8 mouse cellular contexts compared by ENCODE assay signal in the genomic region with DNA sequence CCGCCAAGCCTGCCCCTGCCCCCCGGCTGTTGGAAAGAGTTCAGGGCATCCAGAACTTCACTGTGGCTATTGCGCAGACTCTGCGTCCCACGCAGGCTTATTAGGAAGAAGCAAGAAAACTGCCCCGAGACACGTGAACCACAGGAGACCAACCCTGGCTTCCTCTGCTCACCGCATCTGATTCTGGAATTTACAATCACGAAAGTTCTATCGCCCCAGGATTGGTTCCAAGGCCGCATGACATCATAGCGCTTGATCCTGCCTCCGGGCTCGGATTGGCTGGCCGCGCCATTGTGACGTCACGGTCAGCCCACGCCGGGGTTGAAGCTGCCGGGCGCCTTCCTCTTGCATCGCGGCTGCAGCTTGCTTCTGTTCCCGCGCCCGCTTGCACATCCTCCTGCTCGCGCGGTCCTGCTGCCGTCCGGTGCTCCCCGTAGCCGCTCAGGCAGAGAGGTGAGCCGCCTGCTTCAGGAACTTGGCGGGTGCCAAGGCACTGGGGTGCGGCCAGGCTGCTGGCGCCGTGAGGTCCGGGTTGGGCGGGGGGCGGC. TPM values are rescaled to one million over a fixed set of nuclear protein-coding genes. Genes with fewer than 3 reads are reported as not detected.
DNase-seq lines count a peak whose midpoint lies in the region; ATAC-seq lines count a peak whose summit lies in the region.

TSS of gene Elovl5 (plus strand) at position 291 of the 548 bp plus-strand sequence.

- peak within 1 kb of the TSS; percentile 71 for H3K4me3 ChIP-seq in hindbrain, embryonic 16.5 days (ENCODE audit: low read length)
- H3K4me3 ChIP-seq in macrophage (ENCODE audit: inconsistent target) = peak within 1 kb of the TSS; percentile 62

- no peaks in the 10 kb centered on the region for H3K27me3 ChIP-seq in hindbrain, embryonic 16.5 days (replicated peaks; ENCODE audit: control insufficient read depth, insufficient read depth, low read length)

- WGBS in hindbrain, embryonic 16.5 days = under 1% methylated on average over 42 of the region's 42 CpGs
- WGBS in macrophage (ENCODE audit: missing documents) = under 1% methylated on average over 37 of the region's 42 CpGs

- peaks cover 50% of the 10 kb centered on the region for H3K79me2 ChIP-seq in macrophage (ENCODE audit: inconsistent target)

- H3K9ac ChIP-seq in hindbrain, embryonic 16.5 days (ENCODE audit: low read depth, low read length) = peak within 1 kb of the TSS; percentile 83

- DNase-seq in WW6 (ENCODE audit: low read depth, low spot score) = peak; percentile 89
- DNase-seq in cerebellum, postnatal 4 days (ENCODE audit: low spot score in 2 of 2) = peak; percentile 95 to 98
- peak; percentile 92 for DNase-seq in gastrocnemius, adult 18-20 months (ENCODE audit: low spot score)
- DNase-seq in left cerebral cortex, adult 18-20 months (ENCODE audit: low spot score in 2 of 2) = peak; percentile 97
- DNase-seq in right cerebral cortex, adult 18-20 months = peak; percentile 97
- peak; percentile 81 for DNase-seq in urinary bladder, postnatal 10 days (ENCODE audit: low spot score)

- no peaks in the 10 kb centered on the region for H3K9me3 ChIP-seq in hindbrain, embryonic 16.5 days (ENCODE audit: control insufficient read depth, low read length)

- H3K27ac ChIP-seq in hindbrain, embryonic 16.5 days (ENCODE audit: low read depth, low read length) = peak within 1 kb of the TSS; percentile 92
- peak within 1 kb of the TSS; percentile 63 for H3K27ac ChIP-seq in macrophage

- no peaks in the 10 kb centered on the region for H3K36me3 ChIP-seq in hindbrain, embryonic 16.5 days (ENCODE audit: control insufficient read depth, insufficient read depth, low read length)
- H3K36me3 ChIP-seq in macrophage (ENCODE audit: inconsistent target) = no peaks in the 10 kb centered on the region

- H3K4me2 ChIP-seq in hindbrain, embryonic 16.5 days (ENCODE audit: low read length) = peak within 1 kb of the TSS; percentile 56

- H3K4me1 ChIP-seq in hindbrain, embryonic 16.5 days (ENCODE audit: control insufficient read depth, insufficient read depth, low read depth, low read length) = peaks cover 11% of the 10 kb centered on the region

- peak; percentile 96 for ATAC-seq in hindbrain, embryonic 16.5 days

RNA-seq across cellular contexts. Expression of gene Elovl5, which starts in this region (rescaled TPM):
- 1 to 10 TPM; 5.9 to 9.3 TPM for total RNA-seq in gastrocnemius, adult 18-20 months (2021)
- 73.3 and 73.8 TPM in 2 replicates for polyA plus RNA-seq in hindbrain, embryonic 16.5 days (2015; fragmentation: Nextera tagmentation; extraction: Ambion mirVana)
- 10 to 100 TPM; 63.7 to 64.2 TPM for total RNA-seq in left cerebral cortex, adult 18-20 months (2021)
- 10 to 100 TPM in 20 of 26 experiments, 1 to 10 TPM in 6; 3.0 to 49.2 (median 12.9) TPM for total RNA-seq in macrophage (2018; cell fraction: chromatin; rRNA removed)
- 10 to 100 TPM; 45.7 to 71.4 (median 58.8) TPM for total RNA-seq in macrophage (2018; cell fraction: cytosol; rRNA removed)
- 10 to 100 TPM; 11.3 to 81.3 (median 49.1) TPM for total RNA-seq in macrophage (2018; cell fraction: nucleus; rRNA removed)
- polyA plus RNA-seq in macrophage (2018) = 48.8 to 74.3 TPM (median 57.9 TPM) in 3 replicates

Comparison
In these comparisons a context has a peak if more than half of its experiments do, and no peak if none do; other contexts are left out.
1. Peak in every context shown above with its lines: DNase-seq, ATAC-seq, H3K4me3 ChIP-seq and H3K27ac ChIP-seq.
2. RNA of gene Elovl5 (total RNA-seq): 63.7 to 64.2 TPM in left cerebral cortex, adult 18-20 months; 5.9 to 9.3 TPM in gastrocnemius, adult 18-20 months; every median in the first group is over 4 times any median in the second.